Mouse (Mus musculus): ENCODE data around the gene Prdm5.

The Prdm5 gene

GRCm38 (mm10) chr6:65933177-65933576 is 154.4 kb downstream of the Prdm5 start:
- 61% methylated on average over 4 of the region's 4 CpGs for WGBS

- 90% methylated on average over 7 of the region's 7 CpGs for WGBS
Measured at GRCm38 (mm10) chr6:65935566-65936281, 156.9 kb downstream of the Prdm5 start.

DNA sequence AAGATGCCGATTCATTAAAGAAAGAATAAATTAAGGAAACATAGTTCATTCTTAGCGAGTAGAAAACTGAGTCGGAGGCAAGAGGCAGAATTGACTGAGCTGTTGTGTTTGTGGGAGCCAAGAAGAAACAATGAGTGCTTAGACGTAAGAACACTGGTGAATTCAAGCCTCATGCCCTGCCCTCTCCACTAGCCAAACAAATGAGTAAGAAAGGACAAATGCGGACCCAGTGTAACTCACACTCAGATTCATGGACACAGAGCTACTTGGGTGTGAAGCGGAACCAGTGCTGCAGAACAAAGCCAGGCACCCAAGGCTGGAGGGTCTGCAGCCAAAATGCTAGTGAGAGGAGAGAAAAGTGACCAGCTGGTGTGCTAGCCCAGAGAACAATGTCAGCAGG is 171.7 kb downstream of the Prdm5 start:
- WGBS = 63% methylated on average over 6 of the region's 6 CpGs

- WGBS = 89% methylated on average over 10 of the region's 10 CpGs
Measured at GRCm38 (mm10) chr6:65952309-65952708, 173.5 kb downstream of the Prdm5 start, which contains the start of gene 4930544G11Rik. 4930544G11Rik (plus strand) TSS chr6:65952609.

DNA sequence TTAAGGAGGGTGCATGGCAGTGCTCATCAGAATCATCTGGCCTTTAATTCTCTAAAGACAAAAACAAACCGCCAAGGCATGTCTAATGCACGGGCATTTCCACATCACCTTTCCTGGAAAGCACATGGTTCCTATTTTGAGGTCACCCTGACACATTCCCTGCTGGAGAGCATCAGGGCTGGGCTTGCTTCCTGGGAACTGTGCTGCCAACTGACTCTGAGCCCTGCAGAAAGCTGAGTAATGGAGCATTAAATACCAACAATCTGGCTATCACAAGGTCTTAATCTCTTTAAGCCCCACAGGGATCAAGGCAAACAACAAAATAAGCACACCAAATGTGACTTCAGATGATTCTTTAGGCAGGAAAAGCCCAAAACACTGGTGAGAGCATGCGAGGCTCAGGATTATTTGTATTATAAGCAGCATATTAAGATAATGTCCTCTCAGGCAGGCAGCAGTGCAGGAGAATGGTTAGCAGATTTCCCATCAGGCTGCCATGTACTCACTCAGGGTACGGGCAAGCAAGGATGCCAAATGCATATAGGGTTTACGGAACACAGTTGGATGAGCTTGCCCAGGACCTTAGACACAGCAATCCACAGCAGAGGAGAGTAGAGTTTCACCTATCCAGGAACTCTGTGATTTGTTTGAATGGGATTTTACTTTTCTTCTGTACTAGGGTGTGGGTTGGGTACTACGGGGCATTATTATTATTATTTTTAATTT is 190.8 kb downstream of the Prdm5 start:
- whole genome bisulfite sequencing = 75% methylated on average over 6 of the region's 6 CpGs

GRCm38 (mm10) chr6:65970410-65970809 is 191.6 kb downstream of the Prdm5 start:
- WGBS = 86% methylated on average over 9 of the region's 9 CpGs
